ENCODE assay signal across 29 mouse cellular contexts in genomic region chr15:27927614-27928013, GRCm38 (mm10).
"Had no signal": no experiment of that assay in that cellular context is flagged by ENCODE, and none has a peak within 500 bp of the region (broad histone marks: within the 10 kb centered on the region; RNA-seq: fewer than 3 reads in every experiment).

No protein-coding gene starts in this region.

- H3K27ac ChIP-seq: heart, embryonic 15.5 days; hindbrain, embryonic 10.5 days; hindbrain, embryonic 12.5 days; hindbrain, embryonic 13.5 days; hindbrain, embryonic 14.5 days; hindbrain, embryonic 15.5 days; hindbrain, postnatal 0 days; intestine, embryonic 15.5 days; kidney, embryonic 15.5 days; kidney, postnatal 0 days; layer of hippocampus, adult 2 months; left cerebral cortex, adult 2 months had no signal

- H3K9ac ChIP-seq: heart, embryonic 13.5 days; heart, embryonic 15.5 days; hindbrain, embryonic 12.5 days; hindbrain, embryonic 13.5 days; hindbrain, embryonic 14.5 days; hindbrain, embryonic 15.5 days; intestine, embryonic 15.5 days; kidney, embryonic 15.5 days had no signal

- DNase-seq: heart, postnatal 10 days; heart, postnatal 14 days; heart, postnatal 36 days; heart, postnatal 4 days; kidney, adult 11 months; kidney, adult 18-20 months; kidney, adult 8-10 months; kidney, adult 9 months; kidney, postnatal 10 days; kidney, postnatal 14 days; kidney, postnatal 36 days; kidney, postnatal 4 days; layer of hippocampus, adult 9-11 months; layer of hippocampus, postnatal 36 days had no signal

- ATAC-seq: hindbrain, embryonic 16.5 days; hindbrain, postnatal 0 days; intestine, embryonic 15.5 days; intestine, postnatal 0 days had no signal

- H3K4me3 ChIP-seq: heart, embryonic 13.5 days; heart, embryonic 15.5 days; hindbrain, embryonic 10.5 days; hindbrain, embryonic 12.5 days; hindbrain, embryonic 13.5 days; hindbrain, embryonic 15.5 days; intestine, embryonic 15.5 days; kidney, embryonic 15.5 days; layer of hippocampus, adult 2 months; left cerebral cortex, adult 2 months had no signal

- H3K27me3 ChIP-seq: heart, embryonic 13.5 days; heart, embryonic 15.5 days; hindbrain, embryonic 12.5 days; hindbrain, embryonic 13.5 days; hindbrain, embryonic 15.5 days; intestine, embryonic 15.5 days; kidney, embryonic 15.5 days had no signal

- H3K9me3 ChIP-seq: heart, embryonic 13.5 days; heart, embryonic 15.5 days; hindbrain, embryonic 10.5 days; hindbrain, embryonic 12.5 days; hindbrain, embryonic 13.5 days; hindbrain, embryonic 15.5 days; intestine, embryonic 15.5 days; kidney, embryonic 15.5 days had no signal

- H3K4me2 ChIP-seq: heart, embryonic 13.5 days; heart, embryonic 15.5 days; hindbrain, embryonic 12.5 days; hindbrain, embryonic 13.5 days; hindbrain, embryonic 14.5 days; hindbrain, embryonic 15.5 days; intestine, embryonic 15.5 days; kidney, embryonic 15.5 days had no signal

- H3K36me3 ChIP-seq: heart, embryonic 13.5 days; heart, embryonic 15.5 days; hindbrain, embryonic 10.5 days; hindbrain, embryonic 12.5 days; hindbrain, embryonic 13.5 days; hindbrain, embryonic 15.5 days; intestine, embryonic 15.5 days; kidney, embryonic 15.5 days had no signal
